Mouse (Mus musculus) layer of hippocampus, postnatal 25 days (tissue): ENCODE measurements around the gene Vamp5. TPM values are rescaled to one million over a fixed set of nuclear protein-coding genes. Genes with fewer than 3 reads are reported as not detected.
A peak's percentile ranks its signal among the peaks of the same experiment; 100 is the strongest.

Experiments used
- DNase-seq, 2 experiments: peaks; one replicate each; pipeline ENCODE4 v3.0.0; 2022; ENCODE audit warnings: mixed read lengths in 2 of 2, low spot score in 1 of 2; ENCODE audit errors: extremely low spot score in 1 of 2
- total RNA-seq, 2 experiments: library from RNA; stranded (reverse); gene quantifications; 2 replicates each; pipeline ENCODE4 v1.2.3; 2021

The Vamp5 gene
- total RNA-seq, 2 experiments from 2014 or later = 3.9 to 4.6 TPM

DNA sequence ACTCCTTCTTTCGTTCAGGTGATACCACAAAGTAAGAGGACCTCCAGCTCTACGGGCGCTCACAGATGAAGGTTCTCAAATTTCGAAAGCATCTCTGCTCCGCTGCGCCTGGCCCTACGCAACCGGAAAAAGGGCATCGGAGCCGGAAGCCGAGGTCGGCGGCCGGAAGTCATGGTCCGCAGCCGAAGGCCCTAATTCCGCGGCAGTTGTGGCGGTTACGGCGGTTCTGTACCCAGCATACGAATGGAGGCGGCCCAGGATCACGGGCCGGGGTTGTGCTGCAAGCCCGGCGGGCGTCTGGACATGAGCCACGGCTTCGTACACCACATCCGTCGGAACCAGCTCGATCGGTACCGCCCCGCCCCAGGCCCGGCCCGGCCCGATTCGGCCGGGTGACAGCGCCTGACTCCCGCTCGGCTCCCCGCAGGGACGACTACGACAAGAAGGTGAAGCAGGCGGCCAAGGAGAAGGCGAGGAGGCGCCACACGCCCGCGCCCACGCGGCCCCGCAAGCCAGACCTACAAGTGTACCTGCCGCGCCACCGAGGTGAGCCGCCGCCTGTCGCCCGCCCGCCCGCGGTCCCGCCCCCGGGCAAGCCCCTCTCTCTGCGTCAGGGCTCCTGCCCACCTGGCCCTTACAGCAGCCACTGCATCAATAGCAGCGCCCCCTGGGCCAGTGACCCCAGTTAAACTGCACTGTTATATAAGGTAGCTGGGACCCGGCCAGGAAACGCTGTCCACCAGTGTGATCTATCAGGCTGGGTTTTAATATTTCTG is 32.9 kb downstream of the Vamp5 start, which contains the start of gene 0610030E20Rik:
TSS of gene 0610030E20Rik (plus strand) at position 152 of the 776 bp plus-strand sequence.
- DNase-seq = peak; percentile 64 to 65

- DNase-seq = no peak
These were observed 34.0 kb downstream of the Vamp5 start for GRCm38 (mm10) chr6:72346261-72346660.

- no peak for DNase-seq
These were observed 34.6 kb downstream of the Vamp5 start for GRCm38 (mm10) chr6:72345633-72346032.

DNA sequence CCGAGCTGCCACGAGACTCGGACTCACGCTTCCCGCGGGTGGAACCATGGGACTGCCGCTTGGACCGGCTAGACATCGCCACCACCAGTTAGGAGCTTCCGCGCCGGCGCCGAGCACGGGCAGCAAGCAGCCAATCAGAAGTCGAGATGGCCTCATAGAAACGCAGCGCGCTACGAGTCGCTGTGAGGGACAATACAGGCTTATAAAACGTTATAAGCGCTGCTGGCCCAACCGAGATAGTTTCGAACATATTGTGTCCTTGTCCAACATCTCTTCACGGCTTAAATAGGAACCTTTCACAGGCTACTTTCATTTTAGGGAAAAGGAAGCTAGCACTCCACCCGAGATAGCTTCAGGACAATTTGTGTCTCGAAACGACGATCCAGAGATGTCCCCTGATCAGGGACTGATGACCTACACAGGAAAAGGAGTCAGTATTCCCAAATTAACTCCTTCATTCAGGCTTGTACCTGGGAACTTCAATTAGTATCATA is 35.1 kb downstream of the Vamp5 start, which contains the start of gene Usp39:
TSS of gene Usp39 (minus strand) at position 111 of the 494 bp plus-strand sequence.
- DNase-seq = peak; percentile 88 to 89

DNA sequence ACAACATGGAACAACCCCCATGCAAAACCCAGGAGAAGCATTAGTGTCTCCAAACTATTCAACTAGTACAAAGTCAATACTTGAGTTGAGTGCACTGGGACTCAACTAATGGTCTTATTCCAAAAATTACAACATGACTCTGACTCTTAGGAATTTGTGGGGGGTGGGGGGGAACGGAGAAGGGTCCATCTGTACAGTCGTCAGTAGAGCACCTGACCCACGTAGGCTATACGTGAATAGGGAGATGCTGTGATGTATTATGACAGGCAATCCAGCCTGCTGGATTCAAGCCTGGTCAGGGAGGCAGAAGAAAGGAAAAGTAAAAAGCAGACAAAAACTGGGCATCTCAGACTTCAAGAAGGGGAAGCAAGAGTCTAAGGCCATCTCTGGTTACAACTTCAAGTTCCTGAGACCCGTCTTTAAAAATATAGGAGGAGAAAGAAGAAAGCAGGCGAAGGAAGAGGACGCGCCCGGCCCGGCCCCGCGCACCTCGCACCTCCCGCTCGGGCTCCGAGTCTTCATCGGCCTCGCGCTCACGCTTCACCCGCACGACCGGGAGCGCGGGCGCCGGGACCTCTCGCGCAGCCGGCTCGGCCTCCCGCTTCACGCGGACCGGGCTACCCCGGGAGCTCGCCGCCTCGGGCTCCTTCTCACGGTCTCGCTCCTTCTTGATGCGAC is 35.7 kb downstream of the Vamp5 start:
- DNase-seq = no peak

GRCm38 (mm10) chr6:72340481-72340880 is 39.8 kb downstream of the Vamp5 start:
- DNase-seq = no peak

DNA sequence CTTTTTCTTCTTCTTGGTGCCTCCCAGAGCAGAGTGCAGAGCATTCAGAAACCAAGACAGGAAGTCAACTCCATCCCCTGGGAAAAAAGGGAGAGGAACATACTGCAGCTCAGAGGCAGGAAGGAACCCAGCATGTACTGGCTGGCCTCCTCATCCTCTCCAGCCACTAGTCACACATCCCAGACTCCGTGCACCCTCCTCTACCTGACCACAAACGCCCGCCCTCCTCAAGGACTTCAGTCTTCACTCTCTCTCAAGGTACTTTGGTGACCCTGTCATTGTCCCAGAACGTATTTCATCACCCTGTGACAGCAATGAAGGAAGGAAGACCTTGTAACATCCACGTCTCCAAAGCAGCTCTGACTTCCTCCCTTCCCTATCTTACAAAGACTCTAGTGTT is 47.2 kb downstream of the Vamp5 start:
- no peak for DNase-seq

- no peak for DNase-seq
These were observed 50.1 kb downstream of the Vamp5 start for GRCm38 (mm10) chr6:72330133-72330532.

- no peak for DNase-seq
These were observed 51.2 kb downstream of the Vamp5 start for GRCm38 (mm10) chr6:72329019-72329418.

GRCm38 (mm10) chr6:72326274-72326673 is 54.0 kb downstream of the Vamp5 start:
- peak in 1 of 2 experiments; percentile 21 for DNase-seq

DNA sequence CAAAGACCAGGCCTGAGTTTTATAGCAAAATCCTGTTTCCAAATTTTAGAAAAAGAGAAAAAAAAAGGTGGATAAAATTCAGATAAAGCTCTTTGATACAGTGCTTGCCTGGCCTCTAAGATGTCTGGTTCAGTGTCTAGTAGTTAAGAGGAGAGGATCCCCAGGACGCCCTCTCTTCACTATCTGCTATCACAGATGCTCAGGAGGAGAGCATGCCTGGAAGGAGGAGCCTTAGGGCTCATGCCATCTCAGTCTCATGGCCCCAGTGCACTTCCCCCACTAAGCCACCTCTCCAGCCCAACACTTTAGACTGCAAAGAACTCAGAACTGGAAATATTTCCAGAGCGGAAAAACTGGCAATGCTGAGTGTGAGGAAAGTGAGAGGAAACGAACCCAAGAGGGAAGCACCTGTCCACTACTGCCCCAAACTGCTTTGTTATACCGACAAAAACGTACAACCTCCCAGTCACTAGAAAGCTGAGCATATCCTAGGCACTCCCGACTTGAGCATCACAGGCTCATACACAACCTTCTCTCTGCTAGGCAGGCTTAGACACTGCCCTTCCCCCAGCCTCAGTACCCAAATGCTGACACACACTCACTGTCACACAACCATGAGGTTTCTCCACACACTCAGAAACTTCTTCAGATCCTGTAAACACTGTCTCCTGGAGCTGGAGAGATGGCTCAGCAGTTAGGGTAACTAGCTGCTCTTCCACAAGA is 56.3 kb downstream of the Vamp5 start:
- no peak for DNase-seq

GRCm38 (mm10) chr6:72322936-72323335 is 57.3 kb downstream of the Vamp5 start:
- no peak for DNase-seq

DNA sequence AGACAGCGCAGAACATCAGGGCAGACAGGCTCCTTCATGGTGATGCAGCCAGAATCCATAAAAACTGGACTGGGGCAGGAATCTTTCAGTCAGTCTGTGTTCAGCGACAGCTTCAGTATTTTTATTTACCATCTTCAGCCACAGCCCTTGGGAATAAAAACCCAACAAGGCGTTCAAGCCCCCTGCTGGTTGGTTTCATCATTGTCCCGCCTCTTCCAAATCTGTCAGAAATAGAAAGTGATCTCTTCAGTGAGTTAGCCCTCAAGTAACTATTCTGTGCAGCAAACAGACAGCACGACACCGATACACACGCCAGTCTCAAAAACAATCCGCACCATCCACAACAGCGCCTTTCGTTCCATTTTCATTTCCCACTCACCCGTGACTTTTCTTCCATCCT is 61.2 kb downstream of the Vamp5 start:
- peak; percentile 29 to 72 for DNase-seq

Other genes starting within 250 kb of the Vamp5 start
- 1 to 10 TPM; 2.3 to 2.8 TPM for gene Atoh8, start 144.9 kb downstream of the Vamp5 start, total RNA-seq
- not detected for gene Sftpb, start 75.9 kb downstream of the Vamp5 start, total RNA-seq
- 10 to 100 TPM; 31.4 to 36.4 TPM for gene Usp39, start 35.3 kb downstream of the Vamp5 start, total RNA-seq
- gene 0610030E20Rik, start 33.2 kb downstream of the Vamp5 start, total RNA-seq = 10 to 100 TPM; 13.1 to 15.8 TPM
- 10 to 100 TPM in 1 of 2 experiments, 1 to 10 TPM in 1; 8.5 to 11.9 TPM for gene Tmem150a, start 25.0 kb downstream of the Vamp5 start, total RNA-seq
- gene Rnf181, start 13.5 kb downstream of the Vamp5 start, total RNA-seq = 10 to 100 TPM; 75.9 to 83.5 TPM
- 10 to 100 TPM; 14.3 to 16.2 TPM for gene Vamp8, start 10.2 kb upstream of the Vamp5 start, total RNA-seq
- 10 to 100 TPM; 19.8 to 22.4 TPM for gene Ggcx, start 33.8 kb upstream of the Vamp5 start, total RNA-seq
- 100 to 1,000 TPM; 155 to 171 TPM for gene Mat2a, start 59.1 kb upstream of the Vamp5 start, total RNA-seq
- gene Sh2d6, start 141.2 kb upstream of the Vamp5 start, total RNA-seq = 1 to 10 TPM in 1 of 2 experiments, under 1 TPM in 1; 0.62 to 1.3 TPM
- gene Capg, start 163.9 kb upstream of the Vamp5 start, total RNA-seq = 1 to 10 TPM; 3.5 to 4.0 TPM
- gene Elmod3, start 217.9 kb upstream of the Vamp5 start, total RNA-seq = 10 to 100 TPM; 22.0 to 23.4 TPM
- gene Retsat, start 218.0 kb upstream of the Vamp5 start, total RNA-seq = 10 to 100 TPM; 57.8 to 58.7 TPM
- gene Tgoln1, start 236.5 kb upstream of the Vamp5 start, total RNA-seq = 10 to 100 TPM; 80.3 to 85.0 TPM